Mouse (Mus musculus) testis, adult 2 months (tissue): Measurements from ENCODE around the gene Csrnp3.

ENCODE experiments used
- CTCF ChIP-seq: fragments of 200-500 bp; IDR thresholded peaks from 2 replicates; pipeline ENCODE4 v1.5.1; 2012; ENCODE audit warnings: low read depth, mild to moderate bottlenecking, inconsistent platforms, low read length, moderate library complexity; ENCODE audit not compliant: control insufficient read depth, insufficient read depth, insufficient replicate concordance
- POLR2A ChIP-seq: fragments of 200-500 bp; IDR thresholded peaks from 2 replicates; pipeline ENCODE4 v1.6.1; 2012; ENCODE audit warnings: low read depth, mild to moderate bottlenecking, inconsistent platforms, low read length, moderate library complexity; ENCODE audit not compliant: control insufficient read depth

GRCm38 (mm10) chr2:65940351-65940750, 94.8 kb downstream of the Csrnp3 start:
- no peak for TF ChIP-seq CTCF
- TF ChIP-seq POLR2A = no peak
